Mouse (Mus musculus) forebrain, embryonic 14.5 days (tissue): ENCODE measurements around the gene Ppp5c. TPM values are rescaled to one million over a fixed set of nuclear protein-coding genes. Genes with fewer than 3 reads are reported as not detected.

ENCODE experiments used
- ATAC-seq: fragments of 200-750 bp; cut with Nextera tagmentation; 2 replicates; pipeline ENCODE4 v1.8.0; 2017; ENCODE audit warnings: mild to moderate bottlenecking, moderate library complexity
- DNase-seq: peaks from one replicate; pipeline ENCODE4 v3.0.0-alpha.2; 2015; ENCODE audit warnings: low spot score
- H3K27ac ChIP-seq: fragments of 300-500 bp; sonication (generic); 2 replicates; pipeline ENCODE4 v1.5.1; 2014; ENCODE audit warnings: low read depth, mild to moderate bottlenecking, control low read depth, low read length, moderate library complexity
- H3K27me3 ChIP-seq: fragments of 300-500 bp; sonication (generic); replicated peaks from 2 replicates; pipeline ENCODE4 v1.6.1; 2014; ENCODE audit warnings: low read length, control low read depth, mixed read lengths; ENCODE audit not compliant: control insufficient read depth, insufficient read depth
- H3K36me3 ChIP-seq: fragments of 300-500 bp; sonication (generic); 2 replicates; pipeline ENCODE4 v1.6.1; 2014; ENCODE audit warnings: low read length, control low read depth; ENCODE audit not compliant: control insufficient read depth, insufficient read depth
- H3K4me1 ChIP-seq: fragments of 300-500 bp; sonication (generic); 2 replicates; pipeline ENCODE4 v1.6.1; 2014; ENCODE audit warnings: antibody characterized with exemption, low read length, control low read depth; ENCODE audit not compliant: control insufficient read depth, insufficient read depth
- H3K4me2 ChIP-seq: fragments of 300-500 bp; sonication (generic); 2 replicates; pipeline ENCODE4 v1.6.1; 2014; ENCODE audit warnings: mild to moderate bottlenecking, control low read depth, low read length
- H3K4me3 ChIP-seq: fragments of 300-500 bp; sonication (generic); 2 replicates; pipeline ENCODE4 v1.5.1; 2014; ENCODE audit warnings: low read depth, low read length, control low read depth
- H3K9ac ChIP-seq: fragments of 300-500 bp; sonication (generic); 2 replicates; pipeline ENCODE4 v1.6.1; 2014; ENCODE audit warnings: mild to moderate bottlenecking, low read length, control low read depth, moderate library complexity
- H3K9me3 ChIP-seq: fragments of 300-500 bp; sonication (generic); replicated peaks from 2 replicates; pipeline ENCODE4 v1.6.1; 2016; ENCODE audit warnings: low read length, control low read depth, mixed read lengths; ENCODE audit not compliant: control insufficient read depth
- WGBS: fragments of 180-500 bp; shearing (Covaris S2); extraction: QIAGEN DNeasy Blood & Tissue Kit; methylation state at CpG from one replicate; pipeline ENCODE4 v1.1.7; 2014; 5-methylcytosine and 5-hydroxymethylcytosine counted together
- polyA plus RNA-seq: library from polyadenylated mRNA; unstranded; fragments of >200 nt; fragmentation: Nextera tagmentation; extraction: Ambion mirVana; gene quantifications from 2 replicates; pipeline ENCODE4 v1.2.1, GENCODE M21; 2014

Gene Ppp5c
- polyA plus RNA-seq, 1 experiment from 2014 or later = 112 TPM

DNA sequence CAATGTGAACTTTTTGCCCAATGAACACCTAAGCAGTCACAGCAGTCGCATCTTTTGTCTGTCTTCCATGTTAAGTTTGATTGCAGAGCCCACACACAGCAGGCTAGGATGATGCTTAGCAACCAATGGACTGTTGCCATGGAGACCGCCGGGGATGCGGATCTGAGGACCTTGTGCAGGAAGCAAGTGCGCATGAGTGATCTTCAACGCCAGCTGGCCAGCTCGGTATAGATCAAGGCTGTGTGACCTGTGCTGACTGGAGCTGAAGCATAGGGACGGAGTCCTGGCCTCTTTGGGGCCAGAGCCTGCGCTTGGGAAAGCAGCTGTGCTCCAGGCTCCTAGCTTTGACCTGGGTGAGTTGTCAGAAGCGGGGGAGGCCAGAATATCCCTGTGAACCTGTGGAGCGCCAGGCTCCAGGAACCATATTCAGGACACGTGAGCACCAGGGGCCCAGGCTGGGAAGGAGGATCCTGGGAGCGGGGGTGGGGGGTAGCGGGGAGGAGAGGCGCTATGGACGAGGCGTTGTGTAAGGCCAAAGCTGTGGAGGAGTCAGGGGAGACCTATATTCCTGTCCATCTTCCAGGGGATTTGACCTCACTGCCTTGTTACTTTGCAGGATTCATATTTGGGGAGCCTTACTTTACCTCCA, 68.1 kb downstream of the Ppp5c start, which contains the start of gene Pnmal1:
Pnmal1 (plus strand) TSS at position 141 of the 649 bp plus-strand sequence.
- peak within 1 kb of the TSS; percentile 66 for H3K9ac ChIP-seq
- no peaks in the 10 kb centered on the region for H3K9me3 ChIP-seq
- peak; percentile 92 for ATAC-seq
- H3K27ac ChIP-seq = peak within 1 kb of the TSS; percentile 93
- H3K36me3 ChIP-seq = no peaks in the 10 kb centered on the region
- H3K4me1 ChIP-seq = peaks cover 27% of the 10 kb centered on the region
- H3K27me3 ChIP-seq = no peaks in the 10 kb centered on the region
- DNase-seq = peak; percentile 98
- 3% methylated on average over 17 of the region's 17 CpGs for WGBS
- H3K4me3 ChIP-seq = peak within 1 kb of the TSS; percentile 37
- peak within 1 kb of the TSS; percentile 71 for H3K4me2 ChIP-seq

DNA sequence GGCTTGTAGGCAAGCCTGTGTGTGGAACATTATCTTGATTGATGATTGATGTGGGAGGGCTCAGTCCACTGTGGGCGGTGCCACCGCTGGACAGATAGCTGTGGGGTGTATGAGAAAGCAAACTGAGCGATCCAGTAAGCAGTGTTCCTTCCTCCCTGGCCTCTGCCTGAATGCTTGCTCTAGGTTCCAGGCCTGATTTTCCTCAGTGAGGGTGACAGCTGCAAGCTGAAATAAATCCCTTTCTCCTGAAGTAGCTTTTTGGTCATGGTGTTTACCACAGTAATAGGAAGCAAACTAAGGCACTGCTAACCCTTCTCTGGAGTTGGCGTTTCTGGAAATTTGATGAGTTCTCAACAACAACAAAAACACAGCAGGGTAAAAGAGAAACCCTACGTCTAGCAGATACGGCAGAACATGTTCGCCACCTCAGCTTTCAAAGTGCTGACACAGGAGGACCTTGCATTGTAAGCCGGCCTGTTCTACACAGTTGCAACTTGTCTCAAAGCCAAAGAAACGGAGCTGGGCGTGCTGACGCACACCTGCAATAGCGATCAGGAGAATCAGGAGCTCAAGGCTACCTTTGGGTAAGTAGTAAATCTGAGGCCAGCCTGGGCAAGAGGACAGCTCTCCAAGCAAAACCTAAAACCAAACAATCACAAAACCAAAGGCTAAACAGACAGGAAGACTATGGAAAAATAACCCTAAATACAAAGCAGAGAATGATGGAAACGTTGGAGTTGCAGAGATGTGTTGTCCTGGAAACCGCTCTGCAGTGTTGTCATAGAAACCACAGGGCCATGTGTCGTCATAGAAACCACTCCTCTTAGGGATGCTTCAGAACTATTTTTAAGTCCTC, 71.1 kb downstream of the Ppp5c start:
- 43% methylated on average over 15 of the region's 15 CpGs for WGBS
- no peaks in the 10 kb centered on the region for H3K9me3 ChIP-seq
- peaks cover 24% of the 10 kb centered on the region for H3K4me1 ChIP-seq
- peak overlapping the region; percentile 88 for H3K27ac ChIP-seq
- peak overlapping the region; percentile 38 for H3K4me2 ChIP-seq
- H3K9ac ChIP-seq = peak overlapping the region; percentile 33; the same call in 1 of the 2 replicates
- no peaks in the 10 kb centered on the region for H3K36me3 ChIP-seq
- DNase-seq (peak; percentile 90), ATAC-seq (peak; percentile 66)
- no peak overlapping the region for H3K4me3 ChIP-seq
- no peaks in the 10 kb centered on the region for H3K27me3 ChIP-seq

GRCm38 (mm10) chr7:16955712-16956111, 72.0 kb downstream of the Ppp5c start:
- no peak overlapping the region for H3K9ac ChIP-seq
- H3K4me1 ChIP-seq = peaks cover 19% of the 10 kb centered on the region
- H3K36me3 ChIP-seq = no peaks in the 10 kb centered on the region
- no peak overlapping the region for H3K4me3 ChIP-seq
- DNase-seq (no peak), ATAC-seq (no peak)
- no peaks in the 10 kb centered on the region for H3K9me3 ChIP-seq
- peak overlapping the region; percentile 88 for H3K27ac ChIP-seq
- WGBS = 96% methylated on average over 4 of the region's 4 CpGs
- no peaks in the 10 kb centered on the region for H3K27me3 ChIP-seq
- no peak overlapping the region for H3K4me2 ChIP-seq

Other genes starting within 250 kb of the Ppp5c start
- 7.0 and 7.4 TPM in 2 replicates for gene Slc1a5, start 246.6 kb downstream of the Ppp5c start, polyA plus RNA-seq
- 175 and 186 TPM in 2 replicates for gene Strn4, start 212.0 kb downstream of the Ppp5c start, polyA plus RNA-seq
- gene Fkrp, start 211.2 kb downstream of the Ppp5c start, polyA plus RNA-seq = 26.4 and 30.3 TPM in 2 replicates
- gene Prkd2, start 185.0 kb downstream of the Ppp5c start, polyA plus RNA-seq = 4.5 and 6.7 TPM in 2 replicates
- 3.5 and 4.4 TPM in 2 replicates for gene Dact3, start 152.6 kb downstream of the Ppp5c start, polyA plus RNA-seq
- 9.8 and 11.0 TPM in 2 replicates for gene Gng8, start 136.1 kb downstream of the Ppp5c start, polyA plus RNA-seq
- 0.12 and 0.22 TPM in 2 replicates for gene Ptgir, start 121.4 kb downstream of the Ppp5c start, polyA plus RNA-seq
- 473 and 491 TPM in 2 replicates for gene Calm3, start 103.8 kb downstream of the Ppp5c start, polyA plus RNA-seq
- 48.1 and 63.2 TPM in 2 replicates for gene Pnmal2, start 83.2 kb downstream of the Ppp5c start, polyA plus RNA-seq
- gene Pnmal1, start 68.2 kb downstream of the Ppp5c start, polyA plus RNA-seq = 55.5 and 61.9 TPM in 2 replicates
- gene Gm42372, start 44.8 kb downstream of the Ppp5c start, polyA plus RNA-seq = 3.8 and 3.9 TPM in 2 replicates
- gene Ccdc8, start 35.2 kb downstream of the Ppp5c start, polyA plus RNA-seq = 3.4 and 3.7 TPM in 2 replicates
- gene Hif3a, start 34.5 kb upstream of the Ppp5c start, polyA plus RNA-seq = 2.8 and 5.7 TPM in 2 replicates
- gene Psg16, start 46.1 kb upstream of the Ppp5c start, polyA plus RNA-seq = 1.6 and 2.1 TPM in 2 replicates
- not detected in 2 replicates for gene Ceacam3, start 122.4 kb upstream of the Ppp5c start, polyA plus RNA-seq
- gene Psg29, start 175.6 kb upstream of the Ppp5c start, polyA plus RNA-seq = 0.04 TPM in 1 of 2 replicates, not detected in the other